Mouse (Mus musculus) WW6 (cell line): ENCODE data around the gene Zfand3.

Experiments
- DNase-seq: peaks from one replicate; pipeline ENCODE4 v3.0.0-alpha.2; 2013; ENCODE audit warnings: low read depth, low spot score

The Zfand3 gene

DNA sequence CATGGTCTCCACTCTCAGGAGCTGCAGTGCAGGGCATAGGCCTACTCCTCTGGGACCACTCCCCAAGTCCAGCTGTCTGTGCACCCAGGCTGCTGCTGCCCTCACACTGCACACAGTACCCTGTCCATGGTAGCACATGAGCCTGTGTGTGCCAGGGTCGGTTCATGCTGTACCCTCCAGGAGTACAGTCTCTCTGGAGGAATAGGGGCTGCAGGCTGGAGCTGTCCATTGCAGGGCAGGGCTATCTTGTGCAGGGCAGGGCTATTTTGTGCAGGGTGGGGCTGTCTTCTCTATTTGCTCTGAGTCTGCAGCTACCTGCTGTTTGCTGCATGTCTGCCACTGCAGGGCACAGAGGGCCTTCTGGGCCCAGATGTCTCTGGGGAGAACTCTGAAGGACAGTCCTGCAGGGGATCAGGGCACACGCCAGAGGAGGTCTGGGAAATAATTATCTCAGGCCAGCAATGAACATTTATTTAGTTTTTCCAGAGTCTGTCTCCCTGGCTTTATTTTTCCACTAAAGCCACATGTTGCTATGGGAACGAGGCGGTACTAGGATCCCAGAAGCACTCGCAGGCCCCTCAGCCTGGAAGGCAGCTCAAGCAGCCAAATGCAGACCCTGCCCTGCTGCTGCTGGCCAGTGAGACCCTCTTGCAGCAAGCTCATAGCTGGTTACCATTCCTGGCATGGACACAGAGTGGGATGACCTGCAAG lies 220.7 kb downstream of the Zfand3 start:
- no peak for DNase-seq

DNA sequence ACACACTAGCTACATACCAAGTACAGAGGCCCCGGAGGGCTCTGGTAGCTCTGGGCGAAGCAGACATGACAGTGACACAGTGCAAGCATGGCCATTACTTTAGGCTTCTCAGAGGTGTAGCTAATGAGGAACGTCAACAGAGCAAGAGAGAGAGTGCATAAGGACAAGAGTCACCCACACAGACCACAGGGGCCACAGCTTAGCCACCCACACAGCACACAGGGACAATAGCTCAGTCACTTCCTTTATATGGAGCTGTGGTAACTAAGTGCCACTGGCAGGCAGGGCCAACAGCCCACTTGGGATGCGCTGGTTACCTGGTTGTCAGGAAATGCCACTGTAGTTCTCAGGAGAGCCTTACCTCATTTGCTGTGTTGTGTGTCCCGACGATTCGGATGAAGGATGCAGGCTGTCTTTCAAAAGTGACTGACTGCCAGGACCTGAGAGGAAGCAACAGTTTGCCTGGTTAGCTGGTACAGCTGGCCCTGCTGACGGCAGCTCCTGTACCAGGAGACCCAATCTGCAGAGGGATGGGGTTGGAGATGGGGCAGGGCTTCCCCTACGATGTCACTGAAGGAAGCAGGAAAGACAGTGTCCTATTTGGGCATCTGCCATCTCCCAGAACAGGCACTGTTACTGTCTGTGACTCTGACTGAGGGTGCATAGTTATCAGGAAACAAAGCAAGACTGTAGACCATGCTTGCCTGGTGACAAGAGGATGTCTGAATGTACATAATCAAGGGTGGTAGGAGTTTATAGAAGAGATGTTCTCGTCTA lies 224.1 kb downstream of the Zfand3 start:
- no peak for DNase-seq

DNA sequence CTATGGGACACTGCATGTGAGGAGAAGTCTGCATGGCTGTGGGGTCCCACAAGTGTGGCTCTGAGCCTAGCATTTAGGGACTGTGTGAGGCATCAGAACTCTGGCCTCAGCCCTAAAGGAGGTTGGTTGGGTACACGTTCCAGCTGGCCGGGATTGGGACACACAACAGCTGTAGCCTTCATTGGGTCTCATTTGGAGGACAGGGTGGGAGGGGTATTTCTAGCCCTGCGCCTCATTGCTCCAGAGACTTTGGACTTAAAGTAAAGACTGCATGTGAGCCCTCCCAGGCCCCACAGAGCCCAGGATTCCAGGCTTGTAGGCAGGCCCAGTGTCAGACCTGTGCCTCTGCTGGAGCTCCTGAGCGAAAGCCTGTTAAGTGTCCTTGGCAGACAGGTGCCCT lies 225.9 kb downstream of the Zfand3 start:
- DNase-seq, result no peak

DNA sequence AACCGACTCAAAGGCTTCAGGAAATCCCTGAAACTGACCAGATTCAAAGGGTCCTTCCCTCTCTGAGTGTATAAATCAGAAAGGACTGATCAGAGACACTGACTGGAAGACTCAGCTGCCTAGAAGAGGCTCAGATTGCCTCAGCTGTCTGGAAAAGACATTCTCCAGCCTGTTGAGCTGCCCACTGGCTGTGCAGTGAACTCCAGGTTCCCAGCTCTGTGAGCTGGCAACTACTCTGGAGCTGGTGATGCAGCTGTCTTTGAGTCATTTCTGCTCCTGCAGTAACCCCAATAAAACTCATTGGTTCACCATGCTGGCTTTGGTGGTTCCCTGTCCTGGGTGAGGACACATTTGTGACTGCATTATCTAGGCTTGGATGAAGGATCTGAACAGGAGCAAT lies 226.9 kb downstream of the Zfand3 start:
- no peak for DNase-seq

DNA sequence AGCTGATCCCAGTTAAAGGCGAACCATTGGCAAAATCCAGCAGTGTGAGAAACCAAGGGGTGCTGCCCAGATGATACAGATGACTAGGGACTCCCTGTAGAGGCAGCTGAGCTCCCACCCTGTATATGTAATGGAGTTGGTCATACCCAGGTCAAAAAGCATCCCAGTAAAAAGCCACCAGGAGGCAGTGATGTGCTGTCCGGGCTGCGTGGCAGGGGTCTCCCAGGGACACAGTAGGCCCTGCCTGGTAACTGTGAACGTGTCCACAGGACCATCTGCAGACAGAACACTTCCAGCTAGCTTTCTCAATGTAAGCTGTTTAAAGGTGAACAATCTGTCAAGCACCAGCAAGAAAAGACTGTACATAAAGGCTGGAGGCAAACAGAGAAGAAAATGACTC lies 228.2 kb downstream of the Zfand3 start:
- DNase-seq, result no peak

DNA sequence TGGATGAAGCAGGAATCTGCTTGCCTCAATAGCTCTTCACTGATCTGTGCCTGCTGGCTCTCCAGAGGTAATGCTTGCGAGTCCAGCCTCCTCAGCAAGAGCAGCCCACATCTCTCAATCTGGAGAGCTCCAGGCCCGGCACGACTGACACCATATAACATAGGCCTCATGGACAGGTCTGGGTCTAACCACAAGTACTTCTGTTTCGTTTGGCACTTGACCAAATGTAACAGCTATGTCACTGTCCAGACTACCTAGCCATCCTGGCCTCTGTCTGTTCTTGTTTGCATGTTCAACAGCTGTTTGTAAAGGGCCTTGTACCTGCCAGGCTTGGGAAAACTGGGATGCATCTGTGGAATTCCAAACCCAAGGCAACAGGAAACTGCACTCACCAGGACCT lies 230.8 kb downstream of the Zfand3 start:
- DNase-seq, result no peak

DNA sequence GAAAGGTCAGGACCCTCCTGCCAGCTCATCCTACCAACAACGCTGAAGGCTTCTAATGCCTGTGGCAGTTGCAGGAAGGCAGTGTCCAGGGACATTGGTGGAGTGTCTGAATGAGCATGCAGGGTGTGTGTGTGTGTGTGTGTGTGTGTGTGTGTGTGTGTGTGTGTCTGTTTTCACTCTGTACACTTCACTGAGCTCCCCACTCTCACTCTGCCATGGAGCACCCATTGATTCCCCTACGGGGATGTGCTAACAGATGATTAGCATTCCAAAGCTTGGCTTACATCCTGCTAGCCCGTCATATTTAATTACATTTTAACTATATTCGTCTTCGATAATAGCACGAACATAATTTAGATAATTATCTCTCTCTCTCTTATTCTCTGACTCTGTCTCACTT lies 232.1 kb downstream of the Zfand3 start:
- no peak for DNase-seq

DNA sequence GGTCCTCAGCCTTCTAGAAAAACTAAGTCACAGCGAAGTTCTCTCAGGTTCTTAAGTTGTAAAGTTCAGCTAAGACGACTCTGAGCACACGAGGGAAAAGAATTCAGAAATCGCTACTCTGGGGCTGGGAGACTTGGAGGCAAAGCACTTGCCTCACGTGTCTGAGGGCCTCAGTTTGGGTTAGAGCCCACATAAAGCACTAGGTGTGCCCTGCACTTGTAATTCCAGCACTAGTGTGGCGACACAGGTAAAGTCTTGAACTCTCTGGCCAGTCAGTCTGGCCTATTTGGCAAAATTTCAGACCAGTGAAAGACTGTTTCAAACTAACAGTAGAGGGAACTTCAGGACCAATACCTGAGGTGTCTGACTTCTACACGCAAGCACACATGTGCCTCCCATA lies 233.1 kb downstream of the Zfand3 start:
- no peak for DNase-seq

DNA sequence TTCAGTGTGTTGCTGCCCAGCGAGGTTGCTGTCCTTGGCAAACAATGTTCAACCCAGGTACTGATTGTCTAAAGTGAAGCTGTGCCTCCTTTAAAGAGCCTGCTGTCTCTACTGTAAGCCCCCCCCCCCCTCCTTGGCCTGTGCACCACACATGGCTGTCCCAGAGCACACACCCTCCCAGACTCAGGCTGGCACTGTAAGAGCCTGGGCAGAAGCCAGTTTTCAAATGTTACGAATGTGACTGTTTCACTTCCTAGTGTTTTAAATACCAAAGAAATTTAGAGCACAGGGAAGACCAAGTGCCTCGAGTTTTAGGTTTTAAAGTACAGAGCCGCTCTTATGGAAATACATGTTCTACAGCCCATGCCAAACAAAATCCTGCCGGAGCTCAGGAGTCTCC lies 234.9 kb downstream of the Zfand3 start:
- no peak for DNase-seq

DNA sequence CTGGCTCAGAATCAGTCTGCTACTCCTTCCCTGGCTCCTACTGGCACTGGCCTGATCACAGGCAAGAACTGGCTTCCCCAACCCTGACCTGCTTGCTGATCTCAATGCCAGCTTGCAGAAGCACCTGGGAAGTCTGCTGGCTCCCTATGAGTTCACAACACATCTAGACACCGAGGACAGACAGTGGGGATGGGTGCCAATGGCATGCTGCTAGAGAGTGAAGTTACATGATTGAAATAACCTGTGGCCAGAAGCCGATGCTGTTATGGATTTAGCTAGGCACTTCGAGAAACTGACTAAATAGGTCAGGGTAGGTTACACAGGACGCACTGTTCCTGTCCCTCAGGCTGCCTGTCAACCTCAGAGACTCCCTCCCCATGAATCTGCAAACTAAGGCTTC lies 236.1 kb downstream of the Zfand3 start:
- DNase-seq, result no peak

DNA sequence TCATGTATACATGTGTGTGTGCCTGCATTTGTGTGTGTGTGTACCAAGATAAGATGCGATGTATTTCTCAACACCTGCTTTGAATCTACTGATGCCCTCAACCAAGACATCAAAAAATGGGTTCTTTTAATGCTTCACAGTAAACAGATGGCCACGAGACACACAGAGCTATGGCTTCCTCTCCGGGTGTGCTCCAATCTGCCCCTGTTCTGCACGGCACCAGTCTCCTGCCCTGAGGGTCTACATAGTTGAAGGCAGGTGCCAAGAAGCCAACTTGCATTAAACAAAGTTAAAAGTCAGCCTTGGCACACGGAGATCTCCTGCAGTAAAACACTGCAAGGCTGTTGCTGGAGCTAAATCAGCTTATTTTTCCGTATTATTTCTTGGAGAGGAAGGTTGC lies 236.5 kb downstream of the Zfand3 start:
- DNase-seq, result no peak

DNA sequence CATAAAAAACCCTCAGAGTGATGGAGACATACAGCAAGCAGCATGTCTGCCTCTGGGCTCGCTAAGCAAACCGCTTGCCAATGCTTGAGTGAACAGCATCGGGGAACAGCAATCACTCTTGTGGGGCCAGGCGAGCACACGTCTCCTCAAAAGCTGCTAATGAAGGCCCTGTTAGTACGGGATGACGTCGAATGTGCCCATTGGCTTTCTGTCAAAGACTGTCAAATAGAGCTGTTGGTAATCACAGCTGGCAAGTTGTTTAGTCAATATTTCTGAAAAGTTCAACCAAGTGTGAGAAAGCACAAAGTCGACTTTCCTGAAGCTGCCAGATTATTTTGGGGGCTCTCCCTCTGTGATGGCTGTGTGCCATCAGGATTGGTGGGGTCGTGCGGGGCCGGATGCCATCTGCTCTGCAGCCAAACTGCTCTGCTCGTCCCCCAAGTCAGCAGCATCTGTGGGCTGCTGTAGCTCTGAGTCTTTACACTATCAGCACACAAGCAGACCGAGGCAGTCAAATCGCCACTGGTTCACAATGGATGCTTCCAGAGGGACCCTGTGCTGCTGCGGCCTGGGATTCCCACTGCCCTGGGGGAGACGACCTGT lies 237.3 kb downstream of the Zfand3 start:
- DNase-seq, result no peak

DNA sequence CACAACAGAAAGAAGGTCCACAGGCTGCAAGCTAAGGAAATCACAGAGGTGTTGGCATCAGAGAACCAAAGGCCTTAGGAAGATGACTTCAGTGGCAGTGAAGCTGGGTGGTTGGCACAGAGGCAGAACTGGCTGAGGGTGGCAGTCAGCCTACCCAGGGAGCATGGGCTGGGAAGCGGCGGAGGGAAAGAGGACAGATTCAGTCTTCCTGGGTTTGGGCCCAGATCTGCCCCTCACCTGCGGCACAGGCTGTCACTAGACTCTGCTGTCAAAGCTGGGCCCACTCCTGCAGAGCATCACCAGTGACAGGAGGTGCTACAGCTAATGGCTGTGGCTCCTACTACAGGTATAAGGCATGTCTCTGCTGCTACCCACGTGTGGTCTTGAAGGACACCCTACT lies 238.1 kb downstream of the Zfand3 start:
- no peak for DNase-seq

DNA sequence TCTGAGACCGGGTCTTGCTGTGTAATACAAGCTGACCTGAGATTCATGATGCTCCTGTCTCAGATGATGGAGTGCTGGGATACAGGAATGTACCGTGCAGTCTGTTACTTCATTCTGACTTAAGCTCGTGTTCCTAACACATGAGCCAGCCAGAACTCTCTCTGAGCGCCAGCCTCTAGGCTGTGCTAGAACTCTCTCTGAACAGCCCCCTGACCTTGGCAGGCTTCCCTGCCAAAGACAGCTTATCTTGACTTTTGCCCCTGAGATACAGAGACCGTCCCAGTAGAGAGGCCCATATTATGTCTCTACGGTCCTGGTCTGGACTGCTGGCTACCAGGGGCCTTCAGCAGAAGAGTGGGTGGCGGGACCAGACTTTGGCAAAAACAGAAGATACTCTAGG lies 239.0 kb downstream of the Zfand3 start:
- no peak for DNase-seq

DNA sequence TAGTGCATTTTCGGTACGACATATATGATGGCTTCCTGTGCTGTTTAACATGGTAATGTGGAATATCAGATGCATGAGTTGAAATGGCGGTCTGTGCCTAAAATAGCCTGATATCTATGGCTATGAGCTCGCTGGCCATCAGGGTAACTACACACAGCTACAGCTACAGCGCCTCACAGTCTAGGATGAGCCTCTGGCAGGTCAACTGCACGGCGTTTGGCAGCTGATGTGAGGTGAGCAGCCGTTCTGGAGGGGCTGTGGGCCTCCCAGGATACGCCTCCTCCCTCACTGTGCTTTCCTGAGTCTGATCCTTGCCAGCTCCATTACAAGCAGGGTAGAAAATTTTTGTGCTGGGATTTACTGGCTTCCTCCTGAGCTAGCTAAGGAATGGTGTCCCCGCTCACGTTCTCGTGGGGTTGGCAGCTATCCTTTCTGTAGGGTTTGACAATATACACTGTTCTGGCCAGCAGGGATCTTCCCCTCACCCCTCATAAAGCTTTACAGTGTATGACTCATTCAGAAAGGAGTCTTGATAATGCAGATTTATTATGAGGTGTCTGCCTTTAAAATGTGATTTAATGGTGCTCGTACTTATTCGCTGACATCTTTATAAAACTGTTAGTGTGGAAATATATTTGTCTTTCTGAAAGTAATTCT lies 240.2 kb downstream of the Zfand3 start:
- DNase-seq, result no peak

DNA sequence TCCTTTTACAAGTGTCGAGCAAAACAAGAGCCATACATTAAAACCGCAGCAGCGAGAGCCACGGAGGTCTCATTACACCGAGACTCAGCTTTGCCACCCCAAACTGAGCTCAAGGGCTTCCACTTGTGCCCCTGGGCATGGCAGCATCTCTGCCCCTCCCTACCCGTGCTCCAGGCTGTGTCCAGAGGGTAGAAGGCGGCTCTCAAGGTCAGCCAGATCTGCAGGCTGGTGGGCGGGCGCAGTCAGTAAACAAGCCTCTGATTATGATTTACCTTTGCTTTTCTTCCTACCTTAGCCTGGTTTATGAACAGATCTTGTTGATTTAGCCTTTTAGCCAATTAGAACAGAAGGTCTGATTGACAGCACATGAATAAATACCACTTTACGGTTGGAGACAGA lies 240.8 kb downstream of the Zfand3 start:
- DNase-seq, result no peak

DNA sequence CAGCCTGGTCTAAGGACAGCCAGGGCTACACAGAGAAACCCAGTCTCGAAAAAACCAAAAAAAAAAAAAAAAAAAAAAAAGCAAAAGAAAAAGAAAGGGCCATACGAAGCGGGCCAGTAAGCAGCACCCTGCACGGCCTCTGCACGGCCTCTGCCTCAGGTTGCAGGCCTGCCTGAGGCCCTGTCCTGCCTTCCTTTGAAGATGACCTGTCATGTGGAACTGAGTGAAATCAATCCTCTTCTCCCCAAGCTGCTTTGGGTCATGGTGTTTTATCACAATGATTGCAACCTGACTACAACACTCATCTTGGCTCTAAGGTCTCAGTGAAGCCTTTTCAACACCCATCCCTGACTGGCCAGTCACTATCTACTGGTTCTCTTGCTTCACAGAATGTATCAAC lies 248.5 kb downstream of the Zfand3 start:
- DNase-seq, result no peak

DNA sequence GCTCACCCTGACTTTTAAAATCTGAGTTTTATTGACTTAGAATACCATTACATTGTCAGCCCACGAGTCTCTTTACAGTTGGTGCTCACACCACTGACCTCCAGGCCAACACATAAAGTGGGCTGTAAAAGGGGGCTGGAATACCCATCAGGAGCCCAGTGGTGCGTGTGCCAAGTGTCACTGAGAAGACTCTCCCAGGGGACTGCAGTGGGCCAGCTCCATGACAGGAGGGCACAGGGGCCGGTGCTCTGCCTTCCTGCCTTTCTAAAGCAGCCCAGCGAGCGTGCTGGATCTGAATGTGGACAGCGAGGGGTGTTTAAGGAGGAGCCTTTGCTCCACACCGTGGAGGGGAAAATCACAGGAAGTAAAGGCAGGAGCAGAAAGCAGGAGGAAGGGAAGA lies 249.4 kb downstream of the Zfand3 start:
- no peak for DNase-seq

DNA sequence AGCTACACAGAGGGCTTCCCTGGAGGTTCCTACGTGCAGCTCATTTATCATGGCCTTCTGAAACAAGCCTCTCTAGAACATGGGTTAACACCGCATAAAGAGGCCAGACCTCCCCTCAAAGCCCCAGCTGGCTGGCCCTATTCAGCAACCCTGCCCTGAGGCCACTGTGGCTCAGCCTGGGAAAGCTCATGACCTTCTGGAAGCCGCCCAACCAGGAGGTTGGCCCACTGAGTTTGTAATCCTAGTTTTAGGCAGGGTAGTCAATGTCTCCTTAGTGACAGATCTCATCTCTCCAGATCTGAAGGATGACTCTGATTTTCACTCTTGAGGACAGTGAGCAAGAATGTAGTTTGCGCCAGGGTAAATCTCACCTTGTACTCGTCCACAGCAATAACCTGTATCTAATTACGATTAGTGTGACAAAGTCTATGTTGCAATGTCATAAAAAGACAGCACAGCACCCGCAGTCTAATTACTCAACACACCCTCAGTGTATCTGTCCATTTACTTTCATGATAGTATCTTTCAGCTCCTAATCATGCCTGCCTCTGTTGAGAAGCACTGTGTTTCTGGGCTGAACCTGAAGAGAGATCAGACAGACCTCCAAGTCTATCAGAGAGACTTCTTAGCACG lies 251.5 kb downstream of the Zfand3 start:
- no peak for DNase-seq

DNA sequence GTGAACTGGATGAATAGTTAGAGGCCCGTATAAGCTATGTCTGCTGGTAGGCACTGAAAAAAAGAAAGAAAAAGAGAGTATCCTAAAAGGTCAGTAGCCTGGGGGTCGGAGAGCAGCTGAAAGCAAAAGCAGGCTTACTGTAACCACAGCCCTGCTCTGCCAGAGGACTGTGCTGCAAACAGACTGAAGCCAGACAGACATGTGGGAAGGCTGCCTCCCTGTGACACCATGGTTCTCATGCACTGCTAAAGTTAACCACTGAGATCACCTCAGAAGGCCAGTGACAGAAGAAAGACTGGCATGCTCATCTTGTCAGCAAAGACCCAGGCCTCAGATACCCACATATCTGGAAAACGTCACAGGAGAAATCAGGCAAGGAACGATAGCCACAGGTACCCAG lies 253.9 kb downstream of the Zfand3 start:
- DNase-seq, result no peak

DNA sequence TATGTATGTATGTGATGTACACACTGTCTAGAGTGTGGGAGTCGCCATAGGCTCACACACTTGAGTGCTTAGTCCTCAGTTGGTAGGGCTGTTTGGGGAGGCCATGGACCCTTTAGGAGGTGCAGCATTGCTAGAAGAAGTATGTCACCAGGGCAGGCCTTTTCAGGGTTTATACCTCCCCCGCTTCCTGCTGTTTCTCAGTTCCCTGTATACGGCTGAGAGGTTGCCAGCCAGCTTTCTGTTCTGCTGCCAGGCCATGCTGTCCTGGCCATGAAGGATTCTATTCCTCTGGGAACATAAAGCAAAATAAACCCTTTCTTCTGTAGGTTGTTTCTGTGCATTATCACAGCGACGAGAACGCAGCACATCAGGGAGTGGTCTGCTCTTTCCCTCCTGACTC lies 255.4 kb downstream of the Zfand3 start:
- no peak for DNase-seq
